Mouse (Mus musculus) heart, adult 18-20 months (tissue): ENCODE data around the gene Sbf1. TPM values are rescaled to one million over a fixed set of nuclear protein-coding genes. Genes with fewer than 3 reads are reported as not detected.

Source experiments
- DNase-seq, 2 experiments: peaks; one replicate each; pipeline ENCODE4 v3.0.0; 2021 to 2022; ENCODE audit warnings: mixed read lengths in 1 of 2
- total RNA-seq, 2 experiments: library from RNA; stranded (reverse); gene quantifications; 2 replicates each; pipeline ENCODE4 v1.2.3; 2021

Gene Sbf1
- total RNA-seq, 2 experiments from 2014 or later = 57.6 to 57.8 TPM

- DNase-seq = no peak
These were observed 6.2 kb upstream of the Sbf1 start for GRCm38 (mm10) chr15:89321264-89321663.

DNA sequence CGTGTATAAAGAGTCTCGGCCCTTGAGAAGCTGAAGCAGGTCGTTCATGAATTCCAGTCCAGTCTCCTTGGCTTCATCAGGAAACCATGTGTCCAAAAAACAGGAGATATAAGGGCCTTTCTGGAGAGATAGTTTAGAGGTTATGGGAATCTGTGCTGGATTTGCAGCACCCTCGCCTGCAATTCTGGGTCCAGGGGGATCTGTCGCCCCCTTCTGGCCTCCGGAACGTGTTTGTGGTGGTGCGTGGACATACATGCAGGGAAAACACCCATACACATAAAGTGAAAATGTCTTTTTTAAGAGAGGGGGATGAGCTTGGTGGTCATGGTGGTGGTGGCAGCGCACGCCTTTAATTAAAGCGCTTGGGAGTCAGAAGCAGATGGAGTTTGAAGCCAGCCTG is 1.0 kb upstream of the Sbf1 start:
- DNase-seq = no peak

DNA sequence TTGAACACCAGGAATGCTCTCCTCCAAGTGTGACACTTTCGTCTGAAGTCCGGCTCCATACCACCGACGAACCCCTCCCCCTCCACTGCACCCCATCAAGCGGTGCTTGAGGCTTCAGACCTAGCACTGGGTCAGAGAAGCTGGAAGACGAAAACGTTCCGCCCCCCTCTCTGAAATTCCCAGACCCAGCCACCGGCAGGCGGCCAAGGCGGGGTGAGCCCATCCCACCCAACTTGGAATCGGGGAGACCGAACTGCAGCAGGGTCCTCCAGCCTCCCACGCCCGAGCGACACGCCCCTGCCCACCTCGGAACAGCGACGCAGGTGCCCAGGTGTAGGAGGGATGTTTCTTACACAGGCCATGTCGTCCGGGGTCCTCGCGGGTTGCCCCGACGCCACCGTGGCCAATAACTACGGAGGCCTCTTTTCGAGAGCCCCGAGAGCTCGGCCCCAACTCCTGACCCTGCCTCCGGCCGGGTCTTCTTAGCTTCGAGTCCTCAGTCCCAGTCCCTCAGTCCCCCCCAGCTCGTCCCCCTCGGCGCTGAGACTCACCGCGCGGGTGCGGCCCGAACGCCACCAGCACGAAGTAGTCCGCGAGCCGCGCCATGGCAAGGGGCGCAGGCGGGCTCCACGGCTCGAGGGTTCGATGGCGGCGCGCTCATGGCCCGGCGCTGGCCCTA is 461 bp downstream of the Sbf1 start:
- DNase-seq = no peak

DNA sequence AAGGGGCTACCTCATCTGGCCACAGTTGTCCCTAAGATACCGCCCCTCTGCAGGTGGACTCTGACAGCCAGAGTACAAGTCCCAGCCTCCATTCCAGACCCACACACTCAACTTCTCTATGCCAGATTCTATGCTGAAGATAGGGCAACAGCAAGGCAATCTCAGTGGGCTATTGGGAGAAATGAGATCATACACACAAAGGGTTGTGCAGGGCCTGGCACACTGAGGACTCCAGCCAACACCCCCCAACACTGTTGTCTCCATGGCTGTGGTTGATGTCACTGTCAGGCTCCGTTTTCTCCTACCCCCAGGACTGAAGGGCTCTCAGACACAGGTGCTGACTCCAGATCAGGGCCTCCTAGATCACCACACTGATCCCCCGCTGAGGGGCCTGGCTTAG is 1.0 kb downstream of the Sbf1 start:
- DNase-seq = no peak

- DNase-seq = no peak
These were observed 1.8 kb downstream of the Sbf1 start for GRCm38 (mm10) chr15:89313359-89313758.

DNA sequence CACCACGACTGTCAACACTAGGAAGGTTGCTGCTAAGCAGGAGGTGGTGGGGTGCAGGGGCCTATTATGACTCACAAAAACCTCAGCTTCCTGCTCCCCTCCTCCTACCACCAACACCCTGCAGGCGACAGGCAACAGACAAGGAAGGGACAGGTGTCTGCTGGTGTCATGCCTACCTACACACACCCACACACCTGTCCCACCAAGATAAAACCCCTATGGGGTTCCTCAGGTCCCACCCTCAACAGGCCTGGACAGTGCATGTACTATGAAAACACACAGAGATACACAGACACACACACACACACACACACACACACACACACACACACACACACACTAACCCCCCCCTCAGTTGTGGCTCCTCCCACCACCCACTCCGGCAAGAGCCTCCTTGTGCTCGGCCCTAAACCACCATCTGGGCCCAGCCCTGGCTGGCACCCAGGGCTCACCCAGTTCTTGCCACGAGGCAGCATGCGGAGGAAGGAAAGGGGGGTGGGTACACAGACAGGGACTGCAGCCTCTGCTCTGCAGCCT is 5.1 kb downstream of the Sbf1 start:
- DNase-seq = peak in 1 of 2 experiments; percentile 46

GRCm38 (mm10) chr15:89308406-89309139 is 6.5 kb downstream of the Sbf1 start:
- DNase-seq = no peak

DNA sequence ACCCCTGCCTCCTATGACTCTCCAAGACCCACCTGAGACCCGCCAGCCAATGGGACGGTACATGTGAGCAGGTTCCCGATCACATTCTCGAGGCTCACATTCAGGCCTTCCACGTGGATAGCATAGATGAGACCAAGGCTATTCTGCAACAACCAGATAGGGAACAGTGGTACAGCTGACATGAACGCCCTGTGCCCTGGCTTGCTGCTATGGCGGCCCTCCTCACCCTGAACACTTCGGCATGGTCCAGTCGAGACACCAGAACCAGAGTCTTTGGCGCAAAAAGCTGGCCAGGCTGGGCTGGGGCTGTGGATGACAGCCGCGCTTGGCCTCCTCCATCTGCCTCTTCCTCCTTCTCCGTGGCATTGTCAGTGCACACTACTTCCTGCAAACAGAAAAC is 7.7 kb downstream of the Sbf1 start:
- no peak for DNase-seq

- DNase-seq = no peak
These were observed 9.1 kb downstream of the Sbf1 start for GRCm38 (mm10) chr15:89305966-89306365.

DNA sequence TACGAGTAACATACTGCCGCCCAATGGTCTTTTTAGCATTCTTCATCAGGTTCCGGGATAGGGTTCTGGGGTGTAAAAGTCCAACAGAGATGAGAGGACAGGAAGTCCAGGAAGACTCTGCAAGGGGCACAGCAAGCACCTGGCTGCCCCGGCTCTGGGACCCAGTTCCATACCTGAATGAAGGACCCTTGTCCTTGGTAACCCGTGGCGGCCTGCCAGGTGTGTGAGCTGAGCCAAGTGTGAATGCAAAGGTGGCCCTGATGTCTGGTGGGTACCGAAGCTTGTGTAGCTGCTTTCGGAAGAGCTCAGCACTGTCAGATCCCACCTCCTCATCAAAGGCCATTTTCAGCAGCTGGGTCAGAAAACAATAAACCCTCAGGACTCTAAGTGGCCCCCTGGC is 14.5 kb downstream of the Sbf1 start:
- DNase-seq = no peak

DNA sequence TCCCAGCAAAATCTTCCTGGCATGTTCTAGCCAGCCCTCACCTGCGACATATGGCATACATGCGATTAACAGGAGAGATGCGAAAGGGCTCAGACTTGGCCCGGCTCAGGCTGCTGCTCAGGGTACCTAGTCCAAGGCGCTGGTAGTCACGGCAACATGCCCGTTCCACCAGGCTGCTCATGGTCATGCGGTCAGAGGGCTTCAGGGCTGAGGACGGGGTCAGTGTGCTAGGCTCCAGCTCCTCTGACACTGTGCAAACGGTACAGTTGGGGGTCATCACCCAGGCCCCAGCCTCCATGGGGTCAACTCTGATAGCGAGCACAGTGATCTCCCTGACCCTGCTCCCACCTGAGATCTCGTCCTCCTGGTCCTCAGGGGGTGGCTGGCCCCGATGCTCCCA is 14.9 kb downstream of the Sbf1 start:
- DNase-seq = no peak

DNA sequence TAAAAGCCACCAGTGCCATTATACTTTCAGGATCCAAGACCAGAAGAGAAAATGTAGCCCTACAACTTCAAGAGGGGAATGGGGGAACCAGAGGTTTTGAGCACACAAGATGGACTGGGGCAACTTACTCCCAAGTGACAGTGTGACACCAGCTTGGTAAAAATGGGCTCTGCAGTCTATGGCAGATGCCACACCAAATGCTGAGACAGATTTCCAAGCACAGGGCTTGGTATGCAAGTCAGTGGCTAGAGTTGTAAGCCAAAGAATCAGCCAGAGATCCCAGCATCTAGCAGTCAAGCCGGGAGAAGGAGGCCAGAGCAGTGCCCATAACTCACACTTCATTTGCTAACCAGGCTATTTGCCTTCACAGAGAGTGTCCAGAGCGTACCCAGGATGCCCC is 17.4 kb downstream of the Sbf1 start:
- DNase-seq = no peak

GRCm38 (mm10) chr15:89296465-89296864 is 18.6 kb downstream of the Sbf1 start:
- DNase-seq = peak; percentile 66 to 78

GRCm38 (mm10) chr15:89295580-89296165 is 19.4 kb downstream of the Sbf1 start:
- no peak for DNase-seq

DNA sequence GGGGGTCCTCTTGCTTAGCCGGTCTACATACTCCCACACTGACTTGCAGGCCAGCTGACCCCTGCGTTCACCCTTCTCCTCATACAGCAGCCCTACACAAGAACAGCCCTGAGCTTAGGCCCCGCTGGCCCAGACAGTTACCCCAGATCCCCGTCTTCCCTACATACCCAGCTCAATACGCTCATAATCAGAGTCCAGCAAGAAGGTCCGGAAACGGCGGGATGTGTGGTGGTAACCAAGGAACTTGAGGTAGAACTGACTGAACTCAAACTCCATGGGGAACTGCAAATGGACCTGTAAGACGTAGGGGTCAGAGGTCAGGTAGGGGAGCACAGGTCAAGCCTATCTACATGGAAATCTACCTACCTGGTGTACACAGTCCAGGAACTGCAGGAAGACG is 21.3 kb downstream of the Sbf1 start:
- DNase-seq = no peak

- no peak for DNase-seq
These were observed 22.3 kb downstream of the Sbf1 start for GRCm38 (mm10) chr15:89292795-89293194.

DNA sequence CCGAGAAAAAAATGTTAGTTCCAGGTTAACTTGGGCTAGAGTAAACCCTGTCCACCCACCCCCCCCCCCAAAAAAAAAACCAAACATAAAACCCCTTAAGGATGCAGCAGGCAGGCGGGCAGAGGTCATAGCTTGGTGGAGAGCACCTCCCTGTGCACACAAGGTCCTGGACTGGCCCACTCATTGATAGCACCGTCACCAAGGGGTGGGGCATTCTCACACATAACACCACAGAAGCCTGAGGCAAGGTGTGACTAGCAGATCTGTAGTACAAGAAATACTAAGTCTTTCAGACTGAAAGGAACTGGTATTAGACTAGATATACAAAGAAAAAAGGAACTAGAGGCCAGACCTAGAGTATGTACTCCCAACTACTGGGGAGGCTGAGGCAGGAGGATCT is 23.6 kb downstream of the Sbf1 start:
- no peak for DNase-seq

- DNase-seq = no peak
These were observed 25.7 kb downstream of the Sbf1 start for GRCm38 (mm10) chr15:89289455-89289854.

GRCm38 (mm10) chr15:89288227-89288767 is 26.8 kb downstream of the Sbf1 start:
- no peak for DNase-seq

DNA sequence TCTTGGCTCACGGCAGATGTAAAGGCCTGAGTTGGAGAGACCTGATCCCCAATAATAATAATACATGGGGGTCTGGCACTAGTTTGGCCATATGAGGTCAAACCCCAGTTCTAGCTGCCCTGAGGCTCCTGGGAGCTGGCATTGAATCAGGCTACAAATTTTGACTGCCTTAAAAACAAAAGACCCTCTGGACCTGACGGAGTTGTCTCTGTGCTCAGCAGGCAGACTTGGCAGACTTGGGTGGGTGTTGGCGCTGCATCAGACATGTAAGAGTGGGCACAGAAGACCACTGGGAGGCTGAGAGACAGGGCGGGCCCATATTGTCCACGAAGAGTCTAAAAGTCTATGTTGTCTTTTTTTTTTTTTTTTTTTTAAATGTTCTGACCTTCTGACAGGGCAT is 28.5 kb downstream of the Sbf1 start:
- DNase-seq = no peak

DNA sequence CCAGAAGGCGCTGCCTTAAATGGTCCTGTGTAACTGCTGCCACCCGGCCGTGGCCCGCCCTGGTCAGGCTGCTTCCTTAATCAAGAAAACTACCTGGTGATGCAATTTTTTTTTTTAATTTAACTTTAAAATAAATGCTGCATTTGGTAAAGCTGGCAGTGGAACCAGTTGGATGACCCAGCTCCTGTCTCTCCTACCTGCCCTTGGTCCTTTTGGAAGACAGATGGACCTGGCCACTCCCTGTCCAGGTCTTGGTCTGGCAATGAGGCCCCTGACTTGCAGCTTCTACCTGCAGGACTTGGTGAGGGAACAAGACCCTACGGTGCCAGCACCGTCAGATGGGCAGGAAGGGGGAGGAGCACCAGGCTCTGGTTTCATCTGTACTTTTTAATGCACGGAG is 29.0 kb downstream of the Sbf1 start:
- no peak for DNase-seq

DNA sequence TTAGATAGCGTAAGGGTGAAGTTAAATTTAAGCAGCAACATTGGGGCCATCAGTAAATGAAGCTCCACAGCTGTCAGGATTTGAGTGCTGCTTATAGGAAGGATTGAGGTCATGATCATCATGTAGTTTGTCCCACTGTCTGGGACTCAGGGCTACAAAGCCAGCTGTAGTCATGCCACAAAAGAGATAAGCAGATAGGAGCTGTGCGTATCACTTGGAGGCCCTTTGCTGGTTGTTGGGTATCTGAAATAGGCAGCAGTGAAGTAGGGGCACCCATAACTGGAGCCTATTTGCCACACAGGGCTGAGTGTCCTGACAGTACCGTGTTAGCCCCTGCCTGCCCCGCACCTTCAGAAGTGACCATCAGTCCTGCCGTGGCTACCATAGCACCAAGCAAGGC is 29.6 kb downstream of the Sbf1 start:
- no peak for DNase-seq

- DNase-seq = no peak
These were observed 30.1 kb downstream of the Sbf1 start for GRCm38 (mm10) chr15:89285004-89285403.
